Comparison of ENCODE assay signal across 13 mouse cellular contexts in genomic region chr4:83224242-83224641, GRCm38 (mm10).
A peak's percentile ranks its signal among the peaks of the same experiment; 100 is the strongest.
DNase-seq lines count a peak whose midpoint lies in the region; ATAC-seq and TF ChIP-seq lines count a peak whose summit lies in the region.
"Had no signal": no experiment of that assay in that cellular context is flagged by ENCODE, and none has a peak within 500 bp of the region (broad histone marks: within the 10 kb centered on the region; RNA-seq: fewer than 3 reads in every experiment).

No protein-coding gene starts in this region.

- H3K9me3 ChIP-seq in forebrain, postnatal 0 days (ENCODE audit: low read length): no peaks in the 10 kb centered on the region
- no peaks in the 10 kb centered on the region for H3K9me3 ChIP-seq in forebrain, embryonic 16.5 days (ENCODE audit: control insufficient read depth, low read length)
- no peaks in the 10 kb centered on the region for H3K9me3 ChIP-seq in lung, postnatal 0 days (ENCODE audit: low read length)
- no peaks in the 10 kb centered on the region for H3K9me3 ChIP-seq in hindbrain, embryonic 14.5 days (ENCODE audit: control insufficient read depth, low read length)
- H3K9me3 ChIP-seq: embryonic facial prominence, embryonic 13.5 days had no signal

- no peak overlapping the region for H3K9ac ChIP-seq in forebrain, postnatal 0 days
- H3K9ac ChIP-seq in forebrain, embryonic 16.5 days (replicated peaks; ENCODE audit: low read depth, low read length): no peak overlapping the region
- no peak overlapping the region for H3K9ac ChIP-seq in lung, postnatal 0 days (replicated peaks; ENCODE audit: low read depth)
- no peak overlapping the region for H3K9ac ChIP-seq in hindbrain, embryonic 14.5 days
- H3K9ac ChIP-seq: embryonic facial prominence, embryonic 13.5 days had no signal

- TF ChIP-seq EP300 in lung, postnatal 0 days (IDR thresholded peaks at IDR 0.05): no peak

- no peak for ATAC-seq in forebrain, postnatal 0 days
- no peak for ATAC-seq in forebrain, embryonic 16.5 days
- ATAC-seq in lung, postnatal 0 days: no peak
- no peak for ATAC-seq in hindbrain, embryonic 14.5 days (ENCODE audit: low FRiP score)
- ATAC-seq: intestine, embryonic 16.5 days had no signal

- H3K27me3 ChIP-seq in forebrain, postnatal 0 days (ENCODE audit: insufficient read depth, low read length): no peaks in the 10 kb centered on the region
- no peaks in the 10 kb centered on the region for H3K27me3 ChIP-seq in forebrain, embryonic 16.5 days (replicated peaks; ENCODE audit: control insufficient read depth, insufficient read depth, low read length)
- H3K27me3 ChIP-seq in lung, postnatal 0 days (replicated peaks; ENCODE audit: insufficient read depth, low read length): no peaks in the 10 kb centered on the region
- H3K27me3 ChIP-seq in hindbrain, embryonic 14.5 days (ENCODE audit: control insufficient read depth, insufficient read depth, low read length): no peaks in the 10 kb centered on the region
- H3K27me3 ChIP-seq: embryonic facial prominence, embryonic 13.5 days had no signal

- no peak overlapping the region for H3K27ac ChIP-seq in forebrain, postnatal 0 days (ENCODE audit: low read depth, low read length)
- no peak overlapping the region for H3K27ac ChIP-seq in forebrain, embryonic 16.5 days (ENCODE audit: low read length)
- no peak overlapping the region for H3K27ac ChIP-seq in lung, postnatal 0 days (ENCODE audit: low read length)
- no peak overlapping the region for H3K27ac ChIP-seq in hindbrain, embryonic 14.5 days
- H3K27ac ChIP-seq: embryonic facial prominence, embryonic 13.5 days had no signal

- no peak overlapping the region for H3K4me3 ChIP-seq in forebrain, postnatal 0 days (ENCODE audit: low read depth, low read length)
- no peak overlapping the region for H3K4me3 ChIP-seq in forebrain, embryonic 16.5 days (replicated peaks; ENCODE audit: low read length)
- no peak overlapping the region for H3K4me3 ChIP-seq in lung, postnatal 0 days (ENCODE audit: low read depth, low read length)
- H3K4me3 ChIP-seq in lung, adult 2 months (replicated peaks; ENCODE audit: extremely low read depth, low read depth, low read length): no peak overlapping the region
- H3K4me3 ChIP-seq in hindbrain, embryonic 14.5 days (replicated peaks; ENCODE audit: low read length): no peak overlapping the region
- H3K4me3 ChIP-seq: embryonic facial prominence, embryonic 13.5 days had no signal

- TF ChIP-seq CTCF in forebrain, postnatal 0 days (IDR thresholded peaks at IDR 0.05; ENCODE audit: low read depth): peak; percentile 54
- peak; percentile 63 for TF ChIP-seq CTCF in lung, postnatal 0 days (IDR thresholded peaks at IDR 0.05)
- no peak for TF ChIP-seq CTCF in lung, adult 2 months (IDR thresholded peaks at IDR 0.05; ENCODE audit: insufficient read depth, low read length)

- no peaks in the 10 kb centered on the region for H3K4me1 ChIP-seq in forebrain, postnatal 0 days (ENCODE audit: insufficient read depth)
- no peaks in the 10 kb centered on the region for H3K4me1 ChIP-seq in forebrain, embryonic 16.5 days (replicated peaks; ENCODE audit: control insufficient read depth, insufficient read depth, low read length)
- no peaks in the 10 kb centered on the region for H3K4me1 ChIP-seq in lung, postnatal 0 days (ENCODE audit: insufficient read depth, low read depth, low read length)
- no peaks in the 10 kb centered on the region for H3K4me1 ChIP-seq in lung, adult 2 months (ENCODE audit: control insufficient read depth, insufficient read depth, low read length)
- no peaks in the 10 kb centered on the region for H3K4me1 ChIP-seq in hindbrain, embryonic 14.5 days (replicated peaks; ENCODE audit: control insufficient read depth, insufficient read depth, low read length)

- DNase-seq in forebrain, postnatal 0 days: no peak
- no peak for DNase-seq in lung, postnatal 0 days (ENCODE audit: low spot score)
- DNase-seq in lung, adult 2 months: no peak
- DNase-seq in c-Kit-positive CD71-positive TER-119-positive erythroid progenitor cells, embryonic 14.5 days (ENCODE audit: low spot score): peak; percentile 5
- DNase-seq in retina, embryonic 14.5 days (ENCODE audit: low spot score): peak; percentile 63
- DNase-seq in gastrocnemius, postnatal 10 days: no peak
- no peak for DNase-seq in hindbrain, embryonic 14.5 days (ENCODE audit: low spot score)
- DNase-seq: adrenal gland, postnatal 25 days; gastrocnemius, postnatal 36 days; lung, postnatal 4 days had no signal

- WGBS in forebrain, postnatal 0 days: 36% methylated on average over 5 of the region's 5 CpGs
- 36% methylated on average over 5 of the region's 5 CpGs for WGBS in forebrain, embryonic 16.5 days
- WGBS in lung, postnatal 0 days: 37% methylated on average over 5 of the region's 5 CpGs
- WGBS in lung, adult 2 months: 43% methylated on average over 5 of the region's 5 CpGs
- 45% methylated on average over 5 of the region's 5 CpGs for WGBS in hindbrain, embryonic 14.5 days

- no peak overlapping the region for H3K4me2 ChIP-seq in forebrain, postnatal 0 days (ENCODE audit: low read depth)
- no peak overlapping the region for H3K4me2 ChIP-seq in forebrain, embryonic 16.5 days (ENCODE audit: low read length)
- no peak overlapping the region for H3K4me2 ChIP-seq in lung, postnatal 0 days (replicated peaks; ENCODE audit: low read depth, low read length)
- no peak overlapping the region for H3K4me2 ChIP-seq in hindbrain, embryonic 14.5 days (replicated peaks)
- H3K4me2 ChIP-seq: embryonic facial prominence, embryonic 13.5 days had no signal

- no peak for TF ChIP-seq POLR2A in lung, adult 2 months (IDR thresholded peaks at IDR 0.05; ENCODE audit: borderline replicate concordance, extremely low read depth, low read depth, low read length)

- no peaks in the 10 kb centered on the region for H3K36me3 ChIP-seq in forebrain, postnatal 0 days (ENCODE audit: insufficient read depth)
- H3K36me3 ChIP-seq in forebrain, embryonic 16.5 days (ENCODE audit: control insufficient read depth, insufficient read depth): no peaks in the 10 kb centered on the region
- no peaks in the 10 kb centered on the region for H3K36me3 ChIP-seq in lung, postnatal 0 days (ENCODE audit: insufficient read depth, low read length)
- H3K36me3 ChIP-seq in hindbrain, embryonic 14.5 days (replicated peaks; ENCODE audit: control insufficient read depth, insufficient read depth): 0 out of 2 replicates have a peak, but pooled peaks cover 3% of the 10 kb centered on the region
- H3K36me3 ChIP-seq: embryonic facial prominence, embryonic 13.5 days had no signal

Comparison
In these comparisons a context has a peak if more than half of its experiments do, and no peak if none do; other contexts are left out.
1. DNase-seq: peak in c-Kit-positive CD71-positive TER-119-positive erythroid progenitor cells, embryonic 14.5 days (single experiment) and retina, embryonic 14.5 days (single experiment); none in forebrain, postnatal 0 days (single experiment), lung, postnatal 0 days (single experiment), lung, adult 2 months (single experiment), gastrocnemius, postnatal 10 days (single experiment) and hindbrain, embryonic 14.5 days (single experiment).